Mouse (Mus musculus) hindbrain, embryonic 14.5 days (tissue): ENCODE data around the gene Dnajc16. TPM values are rescaled to one million over a fixed set of nuclear protein-coding genes. Genes with fewer than 3 reads are reported as not detected.

Experiments used
- ATAC-seq: fragments of 200-750 bp; cut with Nextera tagmentation; 2 replicates; pipeline ENCODE4 v1.8.0; 2017; ENCODE audit warnings: moderate number of reproducible peaks, mild to moderate bottlenecking, moderate TSS enrichment, moderate library complexity; ENCODE audit not compliant: low FRiP score
- DNase-seq: peaks from one replicate; pipeline ENCODE4 v3.0.0-alpha.2; 2015; ENCODE audit warnings: low spot score
- H3K27ac ChIP-seq: fragments of 300-500 bp; sonication (generic); 2 replicates; pipeline ENCODE4 v1.5.1; 2014; ENCODE audit warnings: mild to moderate bottlenecking, moderate library complexity
- H3K27me3 ChIP-seq: fragments of 300-500 bp; sonication (generic); 2 replicates; pipeline ENCODE4 v1.6.1; 2014; ENCODE audit warnings: mild to moderate bottlenecking, low read length, mixed read lengths; ENCODE audit not compliant: control insufficient read depth, insufficient read depth
- H3K36me3 ChIP-seq: fragments of 300-500 bp; sonication (generic); replicated peaks from 2 replicates; pipeline ENCODE4 v1.6.1; 2014; ENCODE audit not compliant: control insufficient read depth, insufficient read depth
- H3K4me1 ChIP-seq: fragments of 300-500 bp; sonication (generic); replicated peaks from 2 replicates; pipeline ENCODE4 v1.6.1; 2014; ENCODE audit warnings: antibody characterized with exemption, low read length, mixed read lengths; ENCODE audit not compliant: control insufficient read depth, insufficient read depth
- H3K4me2 ChIP-seq: fragments of 300-500 bp; sonication (generic); replicated peaks from 2 replicates; pipeline ENCODE4 v1.6.1; 2014; ENCODE audit warnings: mild to moderate bottlenecking, moderate library complexity
- H3K4me3 ChIP-seq: fragments of 300-500 bp; sonication (generic); replicated peaks from 2 replicates; pipeline ENCODE4 v1.5.1; 2014; ENCODE audit warnings: mild to moderate bottlenecking, low read length
- H3K9ac ChIP-seq: fragments of 300-500 bp; sonication (generic); 2 replicates; pipeline ENCODE4 v1.6.1; 2014
- H3K9me3 ChIP-seq: fragments of 300-500 bp; sonication (generic); 2 replicates; pipeline ENCODE4 v1.6.1; 2016; ENCODE audit warnings: low read length; ENCODE audit not compliant: control insufficient read depth
- WGBS: fragments of 180-500 bp; shearing (Covaris S2); extraction: QIAGEN DNeasy Blood & Tissue Kit; methylation state at CpG from one replicate; pipeline ENCODE4 v1.1.7; 2014; 5-methylcytosine and 5-hydroxymethylcytosine counted together
- polyA plus RNA-seq: library from polyadenylated mRNA; unstranded; fragments of >200 nt; fragmentation: Nextera tagmentation; extraction: Ambion mirVana; gene quantifications from 2 replicates; pipeline ENCODE4 v1.2.1, GENCODE M21; 2014

The Dnajc16 gene
- 5.5 and 6.3 TPM in 2 replicates for polyA plus RNA-seq

- no peaks in the 10 kb centered on the region for H3K27me3 ChIP-seq
- peaks cover 21% of the 10 kb centered on the region for H3K4me1 ChIP-seq
- peak within 1 kb of the TSS; percentile 98 for H3K4me3 ChIP-seq
- H3K9me3 ChIP-seq = no peaks in the 10 kb centered on the region
- peak within 1 kb of the TSS; percentile 66 for H3K4me2 ChIP-seq
- peaks cover 14% of the 10 kb centered on the region for H3K36me3 ChIP-seq
- H3K9ac ChIP-seq = peak within 1 kb of the TSS; percentile 99
- H3K27ac ChIP-seq = peak within 1 kb of the TSS; percentile 83
- ATAC-seq = peak; percentile 92
- WGBS = under 1% methylated on average over 41 of the region's 42 CpGs
- DNase-seq = peak; percentile 99
Measured at GRCm38 (mm10) chr4:141790524-141790990, at the start of gene Dnajc16. TSS of gene Dnajc16 (minus strand) at chr4:141790931.

GRCm38 (mm10) chr4:141834536-141835095 is 43.9 kb upstream of the Dnajc16 start:
- no peak overlapping the region for H3K4me3 ChIP-seq
- no peaks in the 10 kb centered on the region for H3K36me3 ChIP-seq
- no peaks in the 10 kb centered on the region for H3K4me1 ChIP-seq
- DNase-seq (no peak), ATAC-seq (no peak)
- WGBS = 75% methylated on average over 5 of the region's 5 CpGs
- H3K27me3 ChIP-seq = no peaks in the 10 kb centered on the region
- H3K4me2 ChIP-seq = no peak overlapping the region
- no peaks in the 10 kb centered on the region for H3K9me3 ChIP-seq
- H3K9ac ChIP-seq = no peak overlapping the region
- H3K27ac ChIP-seq = no peak overlapping the region

- no peaks in the 10 kb centered on the region for H3K36me3 ChIP-seq
- H3K27me3 ChIP-seq = no peaks in the 10 kb centered on the region
- H3K9me3 ChIP-seq = no peaks in the 10 kb centered on the region
- H3K4me2 ChIP-seq = no peak overlapping the region
- WGBS = 69% methylated on average over 1 of the region's 1 CpGs
- DNase-seq (no peak), ATAC-seq (no peak)
- H3K27ac ChIP-seq = no peak overlapping the region
- H3K4me1 ChIP-seq = no peaks in the 10 kb centered on the region
- no peak overlapping the region for H3K9ac ChIP-seq
- H3K4me3 ChIP-seq = no peak overlapping the region
Measured at GRCm38 (mm10) chr4:141833911-141834310, 43.2 kb upstream of the Dnajc16 start.

- Histone ChIP-seq H3K4me1 (no peaks in the 10 kb centered on the region), H3K9me3 (no peaks in the 10 kb centered on the region), H3K27me3 (no peaks in the 10 kb centered on the region), H3K4me3 (no peak overlapping the region), H3K9ac (no peak overlapping the region), H3K4me2 (no peak overlapping the region), H3K27ac (no peak overlapping the region), H3K36me3 (no peaks in the 10 kb centered on the region)
- DNase-seq (no peak), ATAC-seq (no peak)
- 75% methylated on average over 7 of the region's 7 CpGs for WGBS
Measured at GRCm38 (mm10) chr4:141831361-141831760, 40.6 kb upstream of the Dnajc16 start.

- Histone ChIP-seq H3K27me3 (no peaks in the 10 kb centered on the region), H3K4me1 (no peaks in the 10 kb centered on the region), H3K4me2 (no peak overlapping the region), H3K9me3 (no peaks in the 10 kb centered on the region), H3K36me3 (no peaks in the 10 kb centered on the region), H3K9ac (no peak overlapping the region), H3K27ac (no peak overlapping the region), H3K4me3 (no peak overlapping the region)
- WGBS = 53% methylated on average over 11 of the region's 11 CpGs
- no peak for DNase-seq
- no peak for ATAC-seq
Measured at GRCm38 (mm10) chr4:141830381-141830780, 39.6 kb upstream of the Dnajc16 start.

- H3K9ac ChIP-seq = no peak overlapping the region
- H3K9me3 ChIP-seq = no peaks in the 10 kb centered on the region
- DNase-seq (no peak), ATAC-seq (no peak)
- H3K4me3 ChIP-seq = no peak overlapping the region
- 76% methylated on average over 4 of the region's 4 CpGs for WGBS
- no peaks in the 10 kb centered on the region for H3K36me3 ChIP-seq
- H3K27ac ChIP-seq = no peak overlapping the region
- no peaks in the 10 kb centered on the region for H3K27me3 ChIP-seq
- H3K4me1 ChIP-seq = no peaks in the 10 kb centered on the region
- H3K4me2 ChIP-seq = no peak overlapping the region
Measured at GRCm38 (mm10) chr4:141828177-141828576, 37.4 kb upstream of the Dnajc16 start.

- no peak overlapping the region for H3K4me3 ChIP-seq
- no peak overlapping the region for H3K27ac ChIP-seq
- H3K4me1 ChIP-seq = no peaks in the 10 kb centered on the region
- H3K4me2 ChIP-seq = no peak overlapping the region
- WGBS = 93% methylated on average over 2 of the region's 2 CpGs
- no peak overlapping the region for H3K9ac ChIP-seq
- DNase-seq = no peak
- ATAC-seq = no peak
- no peaks in the 10 kb centered on the region for H3K36me3 ChIP-seq
- H3K9me3 ChIP-seq = no peaks in the 10 kb centered on the region
- H3K27me3 ChIP-seq = no peaks in the 10 kb centered on the region
Measured at GRCm38 (mm10) chr4:141827401-141827800, 36.7 kb upstream of the Dnajc16 start.

GRCm38 (mm10) chr4:141826060-141826459 is 35.3 kb upstream of the Dnajc16 start, which contains the start of gene Cela2a:
TSS of gene Cela2a (minus strand) at chr4:141826160.
- H3K27ac ChIP-seq = no peak within 1 kb of the TSS
- H3K4me3 ChIP-seq = no peak within 1 kb of the TSS
- DNase-seq (no peak), ATAC-seq (no peak)
- no peaks in the 10 kb centered on the region for H3K9me3 ChIP-seq
- WGBS = 61% methylated on average over 5 of the region's 5 CpGs
- H3K4me2 ChIP-seq = no peak within 1 kb of the TSS
- H3K9ac ChIP-seq = no peak within 1 kb of the TSS; the same call in 1 of the 2 replicates
- no peaks in the 10 kb centered on the region for H3K4me1 ChIP-seq
- H3K27me3 ChIP-seq = no peaks in the 10 kb centered on the region
- H3K36me3 ChIP-seq = no peaks in the 10 kb centered on the region

- no peaks in the 10 kb centered on the region for H3K27me3 ChIP-seq
- H3K9ac ChIP-seq = no peak overlapping the region
- ATAC-seq = no peak
- no peaks in the 10 kb centered on the region for H3K9me3 ChIP-seq
- no peak for DNase-seq
- no peaks in the 10 kb centered on the region for H3K36me3 ChIP-seq
- no peaks in the 10 kb centered on the region for H3K4me1 ChIP-seq
- no peak overlapping the region for H3K4me2 ChIP-seq
- no peak overlapping the region for H3K4me3 ChIP-seq
- WGBS = 62% methylated on average over 3 of the region's 3 CpGs
- H3K27ac ChIP-seq = no peak overlapping the region
Measured at GRCm38 (mm10) chr4:141822979-141823378, 32.2 kb upstream of the Dnajc16 start.

- no peak for DNase-seq
- H3K4me3 ChIP-seq = no peak overlapping the region
- no peak overlapping the region for H3K27ac ChIP-seq
- no peaks in the 10 kb centered on the region for H3K4me1 ChIP-seq
- no peak overlapping the region for H3K9ac ChIP-seq
- H3K4me2 ChIP-seq = no peak overlapping the region
- no peaks in the 10 kb centered on the region for H3K9me3 ChIP-seq
- H3K27me3 ChIP-seq = no peaks in the 10 kb centered on the region
- WGBS = 77% methylated on average over 10 of the region's 10 CpGs
- no peak for ATAC-seq
- H3K36me3 ChIP-seq = no peaks in the 10 kb centered on the region
Measured at GRCm38 (mm10) chr4:141822089-141822488, 31.4 kb upstream of the Dnajc16 start.
